Mouse (Mus musculus): ENCODE measurements at regions not wholly inside any gene's neighbourhood (a gene's known extent, or its start where the extent isn't known, plus 50 kb on each side); places are given as distances from the start of the nearest gene placed in this dataset.
A peak's percentile ranks its signal among the peaks of the same experiment; 100 is the strongest.

GRCm38 (mm10) chr13:83041506-83041905 lies 462.3 kb upstream of the Mef2c start:
- Histone ChIP-seq H3K27ac (no peak overlapping the region), H3K4me3 (no peak overlapping the region)
- TF ChIP-seq CTCF (IDR thresholded peaks at IDR 0.05) = no peak
- intact Hi-C loops (cut with DNase I) = no loop called here
- DNase-seq (ENCODE audit: extremely low spot score in 1 of 2, low spot score in 2 of 2) = no peak

- intact Hi-C loops (cut with DNase I) = no loop called here
- DNase-seq (ENCODE audit: extremely low spot score in 1 of 2, low spot score in 2 of 2) = no peak
- no peak for TF ChIP-seq CTCF (IDR thresholded peaks at IDR 0.05)
- Histone ChIP-seq H3K4me3 (no peak overlapping the region), H3K27ac (no peak overlapping the region)
Measured at GRCm38 (mm10) chr13:83045516-83045915, 458.3 kb upstream of the Mef2c start.

- no peak for TF ChIP-seq CTCF (IDR thresholded peaks at IDR 0.05)
- H3K4me3 ChIP-seq = no peak overlapping the region
- no peak overlapping the region for H3K27ac ChIP-seq
- intact Hi-C loops (cut with DNase I) = no loop called here
- DNase-seq (ENCODE audit: extremely low spot score in 1 of 2, low spot score in 2 of 2) = no peak
Measured at GRCm38 (mm10) chr13:83045970-83046369, 457.9 kb upstream of the Mef2c start.

GRCm38 (mm10) chr13:83046571-83047123 lies 457.2 kb upstream of the Mef2c start:
- intact Hi-C loops (cut with DNase I) = no loop called here
- DNase-seq (ENCODE audit: extremely low spot score in 1 of 2, low spot score in 2 of 2) = no peak
- H3K4me3 ChIP-seq = no peak overlapping the region
- no peak overlapping the region for H3K27ac ChIP-seq
- TF ChIP-seq CTCF (IDR thresholded peaks at IDR 0.05) = no peak

- no peak for DNase-seq (ENCODE audit: extremely low spot score in 1 of 2, low spot score in 2 of 2)
- intact Hi-C loops (cut with DNase I) = no loop called here
- Histone ChIP-seq H3K4me3 (no peak overlapping the region), H3K27ac (no peak overlapping the region)
- no peak for TF ChIP-seq CTCF (IDR thresholded peaks at IDR 0.05)
Measured at GRCm38 (mm10) chr13:83055865-83056264, 448.0 kb upstream of the Mef2c start.

- no peak for TF ChIP-seq CTCF (IDR thresholded peaks at IDR 0.05)
- intact Hi-C loops (cut with DNase I) = no loop called here
- no peak overlapping the region for H3K4me3 ChIP-seq
- no peak for DNase-seq (ENCODE audit: extremely low spot score in 1 of 2, low spot score in 2 of 2)
- no peak overlapping the region for H3K27ac ChIP-seq
Measured at GRCm38 (mm10) chr13:83056415-83056814, 447.4 kb upstream of the Mef2c start.

GRCm38 (mm10) chr13:83064727-83065126 lies 439.1 kb upstream of the Mef2c start:
- DNase-seq (ENCODE audit: extremely low spot score in 1 of 2, low spot score in 2 of 2) = no peak
- H3K4me3 ChIP-seq = no peak overlapping the region
- intact Hi-C loops (cut with DNase I) = loop anchor here (5.0 kb wide), 2 partner anchors 117 to 1117 kb away; no protein-coding TSS in a partner anchor
- no peak for TF ChIP-seq CTCF (IDR thresholded peaks at IDR 0.05)
- peak overlapping the region; percentile 69 for H3K27ac ChIP-seq

- Histone ChIP-seq H3K27ac (peak overlapping the region; percentile 69), H3K4me3 (no peak overlapping the region)
- intact Hi-C loops (cut with DNase I) = loop anchor here (5.0 kb wide), 2 partner anchors 118 to 1118 kb away; no protein-coding TSS in a partner anchor
- TF ChIP-seq CTCF (IDR thresholded peaks at IDR 0.05) = no peak
- no peak for DNase-seq (ENCODE audit: extremely low spot score in 1 of 2, low spot score in 2 of 2)
Measured at GRCm38 (mm10) chr13:83065201-83065600, 438.6 kb upstream of the Mef2c start.

- no peak for TF ChIP-seq CTCF (IDR thresholded peaks at IDR 0.05)
- no peak for DNase-seq (ENCODE audit: extremely low spot score in 1 of 2, low spot score in 2 of 2)
- intact Hi-C loops (cut with DNase I) = loop anchor here (5.0 kb wide), 2 partner anchors 119 to 1119 kb away; no protein-coding TSS in a partner anchor
- no peak overlapping the region for H3K4me3 ChIP-seq
- peak overlapping the region; percentile 69; the same call in 1 of the 2 replicates for H3K27ac ChIP-seq
Measured at GRCm38 (mm10) chr13:83066115-83066753, 437.6 kb upstream of the Mef2c start.

- Histone ChIP-seq H3K4me3 (no peak overlapping the region), H3K27ac (no peak overlapping the region; the same call in 1 of the 2 replicates)
- intact Hi-C loops (cut with DNase I) = loop anchor here (5.0 kb wide), 2 partner anchors 120 to 1120 kb away; no protein-coding TSS in a partner anchor
- no peak for DNase-seq (ENCODE audit: extremely low spot score in 1 of 2, low spot score in 2 of 2)
- TF ChIP-seq CTCF (IDR thresholded peaks at IDR 0.05) = no peak
Measured at GRCm38 (mm10) chr13:83067496-83067895, 436.3 kb upstream of the Mef2c start.

- H3K27ac ChIP-seq = no peak overlapping the region; the same call in 1 of the 2 replicates
- DNase-seq (ENCODE audit: extremely low spot score in 1 of 2, low spot score in 2 of 2) = no peak
- intact Hi-C loops (cut with DNase I) = loop anchor here (5.0 kb wide), 2 partner anchors 121 to 1121 kb away; no protein-coding TSS in a partner anchor
- no peak; the same call in 1 of the 2 replicates for TF ChIP-seq CTCF (IDR thresholded peaks at IDR 0.05)
- no peak overlapping the region for H3K4me3 ChIP-seq
Measured at GRCm38 (mm10) chr13:83068588-83068987, 435.2 kb upstream of the Mef2c start.

GRCm38 (mm10) chr13:83069293-83069692 lies 434.5 kb upstream of the Mef2c start:
- intact Hi-C loops (cut with DNase I) = loop anchor here (5.0 kb wide), 2 partner anchors 122 to 1122 kb away; no protein-coding TSS in a partner anchor
- no peak for DNase-seq (ENCODE audit: extremely low spot score in 1 of 2, low spot score in 2 of 2)
- Histone ChIP-seq H3K27ac (no peak overlapping the region), H3K4me3 (no peak overlapping the region)
- TF ChIP-seq CTCF (IDR thresholded peaks at IDR 0.05) = no peak
